Mouse (Mus musculus): ENCODE measurements around the gene Prdm2.

DNA sequence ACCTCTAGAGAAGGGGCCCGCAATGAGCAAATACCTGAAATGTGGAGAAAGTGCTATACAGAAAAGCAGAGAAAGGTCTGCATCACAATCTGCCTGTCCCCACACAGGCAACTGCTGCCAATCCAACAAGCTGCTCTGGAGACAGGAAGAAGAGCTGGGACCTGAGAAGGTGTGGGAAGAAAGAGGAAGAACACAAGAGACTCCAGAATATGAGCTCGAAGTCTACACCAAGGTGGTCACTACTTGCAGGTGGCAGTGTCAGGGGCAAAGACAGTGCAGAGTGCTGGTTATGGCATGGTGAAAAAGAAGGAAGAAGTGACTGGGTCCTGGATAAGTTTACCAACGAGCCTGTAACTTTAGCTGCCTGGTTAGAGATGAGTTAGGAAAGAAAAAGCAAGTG, 14.4 kb downstream of the Prdm2 start:
- TF ChIP-seq CTCF (IDR thresholded peaks at IDR 0.05; ENCODE audit: borderline replicate concordance, insufficient read depth, low read length) (no peak), POLR2A (IDR thresholded peaks at IDR 0.05; ENCODE audit: low read depth, low read length) (no peak)

All from embryonic fibroblast, embryonic 13.5 days (primary cell).